Mouse (Mus musculus) neural tube, embryonic 14.5 days (tissue): Measurements from ENCODE around the gene Fgr. TPM values are rescaled to one million over a fixed set of nuclear protein-coding genes. Genes with fewer than 3 reads are reported as not detected.

Experiments used
- ATAC-seq: fragments of 200-750 bp; cut with Nextera tagmentation; 2 replicates; pipeline ENCODE4 v1.8.0; 2017; ENCODE audit warnings: low read depth, mild to moderate bottlenecking, moderate TSS enrichment, moderate library complexity
- H3K27ac ChIP-seq: fragments of 300-500 bp; sonication (generic); 2 replicates; pipeline ENCODE4 v1.5.1; 2014; ENCODE audit warnings: low read depth, mild to moderate bottlenecking, control low read depth, low read length, moderate library complexity, mixed read lengths
- H3K27me3 ChIP-seq: fragments of 300-500 bp; sonication (generic); 2 replicates; pipeline ENCODE4 v1.6.1; 2014; ENCODE audit warnings: low read length; ENCODE audit not compliant: control insufficient read depth, insufficient read depth
- H3K36me3 ChIP-seq: fragments of 300-500 bp; sonication (generic); 2 replicates; pipeline ENCODE4 v1.6.1; 2014; ENCODE audit warnings: low read length, mixed read lengths; ENCODE audit not compliant: control insufficient read depth, insufficient read depth
- H3K4me1 ChIP-seq: fragments of 300-500 bp; sonication (generic); 2 replicates; pipeline ENCODE4 v1.6.1; 2014; ENCODE audit warnings: low read length; ENCODE audit not compliant: control insufficient read depth, insufficient read depth
- H3K4me2 ChIP-seq: fragments of 300-500 bp; sonication (generic); 2 replicates; pipeline ENCODE4 v1.6.1; 2014; ENCODE audit warnings: mild to moderate bottlenecking, low read depth, low read length, control low read depth
- H3K4me3 ChIP-seq: fragments of 300-500 bp; sonication (generic); 2 replicates; pipeline ENCODE4 v1.5.1; 2014; ENCODE audit warnings: low read depth, low read length, control low read depth, mixed read lengths
- H3K9ac ChIP-seq: fragments of 300-500 bp; sonication (generic); replicated peaks from 2 replicates; pipeline ENCODE4 v1.6.1; 2014; ENCODE audit warnings: low read depth, mild to moderate bottlenecking, control low read depth, low read length, mixed read lengths
- H3K9me3 ChIP-seq: fragments of 300-500 bp; sonication (generic); 2 replicates; pipeline ENCODE4 v1.6.1; 2016; ENCODE audit warnings: low read length; ENCODE audit not compliant: control insufficient read depth
- WGBS: fragments of 180-500 bp; shearing (Covaris S2); extraction: QIAGEN DNeasy Blood & Tissue Kit; methylation state at CpG from one replicate; pipeline ENCODE4 v1.1.7; 2014; 5-methylcytosine and 5-hydroxymethylcytosine counted together
- polyA plus RNA-seq: library from polyadenylated mRNA; unstranded; fragments of >200 nt; fragmentation: Nextera tagmentation; extraction: Ambion mirVana; gene quantifications from 2 replicates; pipeline ENCODE4 v1.2.1, GENCODE M21; 2014

Fgr gene
- polyA plus RNA-seq, 1 experiment from 2014 or later, result not detected

GRCm38 (mm10) chr4:132964473-132964872 is 9.4 kb upstream of the Fgr start:
- Histone ChIP-seq H3K27me3 (no peaks in the 10 kb centered on the region), H3K27ac (no peak overlapping the region), H3K36me3 (no peaks in the 10 kb centered on the region), H3K4me1 (no peaks in the 10 kb centered on the region), H3K4me3 (no peak overlapping the region), H3K9me3 (no peaks in the 10 kb centered on the region), H3K9ac (no peak overlapping the region), H3K4me2 (no peak overlapping the region)
- 20% methylated on average over 5 of the region's 5 CpGs for WGBS
- no peak for ATAC-seq

- no peaks in the 10 kb centered on the region for H3K36me3 ChIP-seq
- no peaks in the 10 kb centered on the region for H3K4me1 ChIP-seq
- no peak for ATAC-seq
- 52% methylated on average over 6 of the region's 6 CpGs for WGBS
- no peak overlapping the region for H3K9ac ChIP-seq
- 0 out of 2 replicates have a peak, but pooled peaks cover 5% of the 10 kb centered on the region for H3K27me3 ChIP-seq
- no peak overlapping the region for H3K27ac ChIP-seq
- H3K9me3 ChIP-seq, result no peaks in the 10 kb centered on the region
- no peak overlapping the region for H3K4me3 ChIP-seq
- no peak overlapping the region for H3K4me2 ChIP-seq
Measured at GRCm38 (mm10) chr4:132968105-132968938, 5.6 kb upstream of the Fgr start.

GRCm38 (mm10) chr4:132971601-132972000 is 2.3 kb upstream of the Fgr start:
- WGBS, result 70% methylated on average over 6 of the region's 6 CpGs

DNA sequence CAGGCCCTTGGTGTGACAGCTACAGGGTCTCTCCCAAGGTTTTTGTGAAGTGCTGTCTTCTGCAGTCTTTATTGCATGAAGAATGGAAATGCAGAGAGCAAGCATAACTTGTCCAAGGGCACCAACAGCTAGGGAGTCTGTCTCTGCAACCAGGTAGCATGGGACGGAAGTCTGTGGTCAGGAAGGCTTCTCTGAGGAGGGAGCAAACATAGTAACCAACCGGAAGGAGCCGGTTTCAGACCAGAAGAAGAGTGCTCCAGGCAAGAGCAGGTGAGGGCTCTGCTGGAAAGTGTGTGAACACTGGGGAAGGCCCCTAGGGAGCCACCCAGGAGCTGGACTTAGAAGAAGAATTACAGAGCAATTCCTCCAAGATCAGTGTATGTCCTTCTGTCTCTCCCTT is 1.8 kb upstream of the Fgr start:
- H3K36me3 ChIP-seq, result no peaks in the 10 kb centered on the region
- H3K27me3 ChIP-seq, result peaks cover 13% of the 10 kb centered on the region; the same call in 1 of the 2 replicates
- no peak overlapping the region for H3K27ac ChIP-seq
- H3K4me1 ChIP-seq, result peaks cover 11% of the 10 kb centered on the region
- H3K9me3 ChIP-seq, result no peaks in the 10 kb centered on the region
- ATAC-seq, result no peak
- H3K4me3 ChIP-seq, result no peak overlapping the region
- H3K4me2 ChIP-seq, result no peak overlapping the region
- 79% methylated on average over 3 of the region's 3 CpGs for WGBS
- no peak overlapping the region for H3K9ac ChIP-seq

More at GRCm38 (mm10) chr4:132971601-132972000, 2.3 kb upstream of the Fgr start:
- Histone ChIP-seq H3K27me3 (peaks cover 13% of the 10 kb centered on the region; the same call in 1 of the 2 replicates), H3K27ac (no peak overlapping the region), H3K4me2 (no peak overlapping the region), H3K4me1 (peaks cover 11% of the 10 kb centered on the region), H3K36me3 (no peaks in the 10 kb centered on the region), H3K9me3 (no peaks in the 10 kb centered on the region), H3K9ac (no peak overlapping the region), H3K4me3 (no peak overlapping the region)
- no peak for ATAC-seq

- H3K9ac ChIP-seq, result no peak overlapping the region
- no peak for ATAC-seq
- H3K36me3 ChIP-seq, result no peaks in the 10 kb centered on the region
- no peaks in the 10 kb centered on the region for H3K9me3 ChIP-seq
- no peak overlapping the region for H3K4me3 ChIP-seq
- no peak overlapping the region for H3K4me2 ChIP-seq
- H3K27ac ChIP-seq, result no peak overlapping the region
- H3K27me3 ChIP-seq, result peaks cover 13% of the 10 kb centered on the region; the same call in 1 of the 2 replicates
- peaks cover 11% of the 10 kb centered on the region for H3K4me1 ChIP-seq
- WGBS, result 26% methylated on average over 2 of the region's 2 CpGs
Measured at GRCm38 (mm10) chr4:132972556-132972955, 1.3 kb upstream of the Fgr start.

GRCm38 (mm10) chr4:132973186-132973585 is 709 bp upstream of the Fgr start:
- Histone ChIP-seq H3K4me3 (no peak overlapping the region), H3K4me2 (no peak overlapping the region), H3K36me3 (no peaks in the 10 kb centered on the region), H3K9me3 (no peaks in the 10 kb centered on the region), H3K27ac (no peak overlapping the region), H3K9ac (no peak overlapping the region), H3K4me1 (peaks cover 11% of the 10 kb centered on the region), H3K27me3 (peaks cover 13% of the 10 kb centered on the region; the same call in 1 of the 2 replicates)
- ATAC-seq, result no peak
- WGBS, result 37% methylated on average over 8 of the region's 8 CpGs

DNA sequence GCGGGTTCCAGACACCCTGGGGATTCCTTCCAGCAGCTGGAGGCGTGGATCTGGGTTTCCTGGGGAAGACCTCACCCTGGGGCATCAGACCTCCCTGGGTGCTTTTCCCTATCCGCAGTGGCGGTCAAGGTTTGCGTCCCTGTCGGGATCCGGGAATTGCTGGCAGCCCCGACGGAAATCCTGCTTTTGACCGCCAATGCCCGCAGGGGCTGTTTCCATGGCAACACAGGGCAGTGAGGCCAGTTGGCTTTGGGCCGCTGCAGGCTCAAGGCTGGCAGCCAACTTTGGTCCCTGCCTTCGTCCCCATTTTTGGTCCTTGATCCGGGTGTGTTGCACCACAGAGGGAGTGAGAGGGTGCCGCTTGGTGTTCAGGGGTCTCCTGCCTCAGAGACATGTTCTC is 1.0 kb downstream of the Fgr start:
- peak overlapping the region; percentile 11; the same call in 1 of the 2 replicates for H3K4me3 ChIP-seq
- H3K36me3 ChIP-seq, result no peaks in the 10 kb centered on the region
- under 1% methylated on average over 15 of the region's 15 CpGs for WGBS
- H3K9me3 ChIP-seq, result no peaks in the 10 kb centered on the region
- no peak overlapping the region for H3K27ac ChIP-seq
- H3K4me2 ChIP-seq, result peak overlapping the region; percentile 30
- H3K4me1 ChIP-seq, result peaks cover 14% of the 10 kb centered on the region
- ATAC-seq, result no peak
- peaks cover 13% of the 10 kb centered on the region; the same call in 1 of the 2 replicates for H3K27me3 ChIP-seq
- H3K9ac ChIP-seq, result no peak overlapping the region

GRCm38 (mm10) chr4:132975791-132976190 is 1.9 kb downstream of the Fgr start:
- H3K36me3 ChIP-seq, result no peaks in the 10 kb centered on the region
- 46% methylated on average over 3 of the region's 3 CpGs for WGBS
- no peak overlapping the region for H3K27ac ChIP-seq
- H3K9ac ChIP-seq, result no peak overlapping the region
- peaks cover 13% of the 10 kb centered on the region; the same call in 1 of the 2 replicates for H3K27me3 ChIP-seq
- no peak overlapping the region for H3K4me2 ChIP-seq
- no peaks in the 10 kb centered on the region for H3K9me3 ChIP-seq
- ATAC-seq, result no peak
- no peak overlapping the region for H3K4me3 ChIP-seq
- H3K4me1 ChIP-seq, result peaks cover 14% of the 10 kb centered on the region

- ATAC-seq, result no peak
- Histone ChIP-seq H3K27ac (no peak overlapping the region), H3K4me2 (no peak overlapping the region), H3K27me3 (peaks cover 13% of the 10 kb centered on the region; the same call in 1 of the 2 replicates), H3K9ac (no peak overlapping the region), H3K36me3 (no peaks in the 10 kb centered on the region), H3K4me3 (no peak overlapping the region), H3K9me3 (no peaks in the 10 kb centered on the region), H3K4me1 (peaks cover 14% of the 10 kb centered on the region)
- 75% methylated on average over 6 of the region's 6 CpGs for WGBS
Measured at GRCm38 (mm10) chr4:132976729-132977128, 2.8 kb downstream of the Fgr start.
